Mouse (Mus musculus) ES-E14 (cell line): Measurements from ENCODE around the gene Rnf220. TPM values are rescaled to one million over a fixed set of nuclear protein-coding genes. Genes with fewer than 3 reads are reported as not detected.

ENCODE experiments used
- DNase-seq: peaks from one replicate; pipeline ENCODE4 v3.0.0-alpha.2; 2013; ENCODE audit warnings: low read depth, low spot score
- H3K27ac ChIP-seq: 2 replicates; pipeline ENCODE4 v1.5.1; 2012; ENCODE audit warnings: low read depth, mild to moderate bottlenecking, low read length, moderate library complexity, mixed read lengths; ENCODE audit not compliant: poor library complexity, insufficient read depth, severe bottlenecking
- H3K36me3 ChIP-seq: 2 replicates; pipeline ENCODE4 v1.6.1; 2012; ENCODE audit warnings: mild to moderate bottlenecking, low read length, moderate library complexity, mixed read lengths; ENCODE audit not compliant: control insufficient read depth, poor library complexity, insufficient read depth, severe bottlenecking
- H3K4me1 ChIP-seq, 2 experiments: fragments of 150-350 bp in 1 of 2; sonication (generic) in 1 of 2; 2 replicates each; pipeline ENCODE4 v1.6.1; 2012; ENCODE audit warnings: low read length in 2 of 2, mild to moderate bottlenecking in 1 of 2, mixed read lengths in 1 of 2; ENCODE audit not compliant: control insufficient read depth in 2 of 2, insufficient read depth in 2 of 2, poor library complexity in 1 of 2
- H3K4me3 ChIP-seq, 2 experiments: fragments of 150-350 bp in 1 of 2; sonication (generic) in 1 of 2; 2 replicates each; pipeline ENCODE4 v1.5.1; 2012; ENCODE audit warnings: low read length in 2 of 2, low read depth in 1 of 2, mild to moderate bottlenecking in 1 of 2, mixed read lengths in 1 of 2; ENCODE audit not compliant: insufficient read depth in 1 of 2, poor library complexity in 1 of 2, severe bottlenecking in 1 of 2
- H3K9ac ChIP-seq: 2 replicates; pipeline ENCODE4 v1.6.1; 2012; ENCODE audit warnings: low read depth, mild to moderate bottlenecking, low read length, mixed read lengths; ENCODE audit not compliant: poor library complexity, insufficient read depth, severe bottlenecking
- H3K9me3 ChIP-seq: fragments of 150-350 bp; sonication (generic); 2 replicates; pipeline ENCODE4 v1.6.1; 2012; ENCODE audit warnings: low read depth, mild to moderate bottlenecking, low read length; ENCODE audit not compliant: control insufficient read depth, insufficient read depth
- CHD2 ChIP-seq: IDR thresholded peaks from 2 replicates; pipeline ENCODE4 v1.6.1; 2014; ENCODE audit warnings: mild to moderate bottlenecking, low read depth, low read length, inconsistent platforms
- HCFC1 ChIP-seq: IDR thresholded peaks from 2 replicates; pipeline ENCODE4 v1.6.1; 2012; ENCODE audit warnings: low read length, inconsistent platforms, borderline replicate concordance; ENCODE audit not compliant: insufficient read depth
- MAFK ChIP-seq: IDR thresholded peaks from 2 replicates; pipeline ENCODE4 v1.6.1; 2014; ENCODE audit warnings: mild to moderate bottlenecking, low read depth, low read length, inconsistent platforms; ENCODE audit not compliant: insufficient read depth
- ZC3H11A ChIP-seq: IDR thresholded peaks from 2 replicates; pipeline ENCODE4 v1.6.1; 2012; ENCODE audit warnings: low read depth, mild to moderate bottlenecking, inconsistent platforms, low read length, borderline replicate concordance
- ZNF384 ChIP-seq: IDR thresholded peaks from 2 replicates; pipeline ENCODE4 v1.6.1; 2012; ENCODE audit warnings: low read depth, low read length, inconsistent platforms
- in situ Hi-C, 2 experiments: fragments of 600-800 bp; cut with MboI; formaldehyde crosslinking; loops; one replicate each; pipeline ENCODE4 v1.15.1; 2025; ENCODE audit warnings: low sequenced_read_pairs in 2 of 2, inconsistent platforms in 1 of 2; ENCODE audit not compliant: unreplicated experiment in 2 of 2
- total RNA-seq: library from RNA; depleted of rRNA; stranded (reverse); fragments of 300-350 nt; gene quantifications from 2 replicates; pipeline ENCODE4 v1.2.3, GENCODE M21; 2012

The Rnf220 gene
- total RNA-seq, 1 experiment: 130 TPM

DNA sequence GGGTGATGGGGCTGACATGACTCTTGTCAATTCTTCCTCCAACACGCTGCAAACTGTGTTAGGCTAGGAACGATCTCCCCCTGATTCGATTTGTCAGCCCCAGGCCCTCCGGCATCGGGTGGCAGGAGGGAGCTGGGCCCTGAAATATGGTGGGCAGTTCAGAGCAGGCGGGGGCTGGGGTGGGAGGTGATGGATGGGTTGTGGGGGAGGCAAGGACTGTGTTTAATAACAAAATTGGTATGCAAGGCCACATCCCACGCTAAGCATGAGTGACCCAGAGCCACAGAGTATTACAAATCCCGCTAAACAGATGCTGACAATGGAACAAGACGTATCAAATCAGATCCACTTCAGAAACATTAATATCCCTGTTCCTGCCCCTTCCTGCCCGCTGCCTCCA, 196.9 kb downstream of the Rnf220 start:
- in situ Hi-C loops: loop anchor here in 1 of 2 experiments (25.0 kb wide), 1 partner anchor 212 kb away; no protein-coding TSS in a partner anchor
- H3K9ac ChIP-seq: no peak overlapping the region
- H3K4me1 ChIP-seq: peaks cover 3 to 24% of the 10 kb centered on the region in 2 experiments; a peak in 2 of 4 replicates
- H3K9me3 ChIP-seq: no peaks in the 10 kb centered on the region
- TF ChIP-seq HCFC1 (no peak), ZC3H11A (no peak), CHD2 (no peak), ZNF384 (no peak), MAFK (no peak)
- H3K36me3 ChIP-seq: no peaks in the 10 kb centered on the region
- DNase-seq: no peak
- H3K4me3 ChIP-seq: no peak overlapping the region
- no peak overlapping the region for H3K27ac ChIP-seq

DNA sequence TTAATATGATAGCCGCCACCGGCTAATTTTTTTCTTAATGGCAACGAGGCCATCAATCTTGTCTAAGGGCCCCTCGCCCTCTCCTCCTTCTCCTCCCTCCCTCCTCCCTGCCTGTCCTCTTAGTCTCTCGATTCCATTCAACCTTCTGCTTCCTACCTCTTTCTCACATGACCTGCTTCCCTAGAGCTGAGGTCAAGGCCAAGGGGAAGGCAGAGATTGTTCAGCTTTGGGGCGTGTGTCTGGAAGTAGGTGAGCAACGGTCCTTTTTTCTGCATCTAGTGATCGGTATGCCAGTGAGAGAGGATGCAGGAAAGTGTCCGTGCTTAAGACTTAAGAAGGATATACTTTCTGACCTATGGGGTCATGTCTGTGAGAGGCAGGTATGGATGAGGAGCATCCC, 199.0 kb downstream of the Rnf220 start:
- no peak overlapping the region for H3K4me3 ChIP-seq
- no peaks in the 10 kb centered on the region for H3K36me3 ChIP-seq
- no peak for TF ChIP-seq MAFK
- TF ChIP-seq ZNF384: no peak
- TF ChIP-seq CHD2: no peak
- no peak for TF ChIP-seq ZC3H11A
- TF ChIP-seq HCFC1: no peak
- DNase-seq: no peak
- H3K9ac ChIP-seq: no peak overlapping the region
- no peak overlapping the region for H3K27ac ChIP-seq
- peaks cover 0 to 17% of the 10 kb centered on the region in 2 experiments; a peak in 1 of 4 replicates for H3K4me1 ChIP-seq
- in situ Hi-C loops: no loop called here
- no peaks in the 10 kb centered on the region for H3K9me3 ChIP-seq

DNA sequence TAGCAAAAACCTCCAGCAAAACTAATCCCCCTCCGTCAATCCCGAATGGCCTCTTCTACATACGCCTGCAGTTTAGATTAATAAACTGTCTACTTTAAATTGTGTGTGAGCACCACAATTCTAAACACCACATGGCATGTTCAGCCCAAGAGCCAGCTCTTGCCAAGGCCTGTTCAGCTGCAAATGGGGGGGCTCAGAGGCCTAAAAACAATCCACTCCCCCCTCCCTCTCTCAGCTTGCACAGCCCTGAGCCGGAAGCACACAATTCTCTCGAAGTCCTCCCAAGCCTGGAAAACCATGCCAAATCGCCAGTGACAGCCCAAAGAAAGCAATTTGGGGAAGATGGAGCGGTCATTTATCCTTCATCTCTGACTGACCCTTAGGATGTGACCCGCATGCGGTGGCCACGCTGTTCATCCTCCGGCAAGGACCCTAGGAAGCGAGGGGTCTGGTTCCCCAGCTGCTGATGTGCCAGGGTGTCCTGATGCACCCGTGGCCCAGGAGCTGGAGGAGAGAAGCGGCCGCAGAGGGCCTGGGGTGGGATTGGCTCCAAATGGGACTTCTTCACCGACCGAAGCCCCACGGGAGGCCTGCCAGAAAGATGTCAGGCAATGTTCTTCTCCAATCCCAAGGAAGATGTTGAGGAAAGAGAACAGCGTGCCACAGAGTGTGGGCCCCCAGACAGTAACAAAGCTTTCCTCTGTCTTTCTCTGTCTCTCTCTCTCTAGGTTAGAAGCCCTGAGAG, 199.8 kb downstream of the Rnf220 start:
- no peak overlapping the region for H3K9ac ChIP-seq
- no peaks in the 10 kb centered on the region for H3K36me3 ChIP-seq

DNA sequence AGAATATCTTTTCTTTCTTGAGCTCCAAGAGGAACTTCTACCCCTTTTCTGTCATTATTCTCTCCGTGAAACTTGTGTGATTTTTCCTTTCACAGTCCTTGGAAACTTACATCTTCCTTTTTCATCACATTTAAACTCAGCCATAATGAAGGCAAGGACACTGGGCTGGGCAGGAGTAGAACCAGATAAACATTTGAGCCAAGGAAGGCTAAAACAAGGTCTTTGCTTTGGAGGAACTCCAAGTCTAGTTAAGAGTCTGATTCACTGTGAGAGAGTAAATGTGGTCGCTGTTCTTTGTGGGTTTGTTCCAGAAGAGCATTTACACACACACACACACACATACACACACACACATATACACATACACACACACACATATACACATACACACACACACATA, 205.2 kb downstream of the Rnf220 start:
- peaks cover 6 to 10% of the 10 kb centered on the region in 2 experiments; a peak in 3 of 4 replicates for H3K4me1 ChIP-seq
- in situ Hi-C loops: no loop called here
- H3K9me3 ChIP-seq: no peaks in the 10 kb centered on the region
- H3K9ac ChIP-seq: no peak overlapping the region
- no peak overlapping the region for H3K27ac ChIP-seq
- no peak for TF ChIP-seq CHD2
- no peak for TF ChIP-seq ZC3H11A
- TF ChIP-seq HCFC1: no peak
- no peak for TF ChIP-seq ZNF384
- TF ChIP-seq MAFK: no peak
- no peak overlapping the region for H3K4me3 ChIP-seq
- no peak for DNase-seq
- H3K36me3 ChIP-seq: peaks cover 15% of the 10 kb centered on the region

More for the DNA sequence above, 199.8 kb downstream of the Rnf220 start:
- in situ Hi-C loops: no loop called here
- DNase-seq: no peak
- Histone ChIP-seq H3K4me3 (no peak overlapping the region), H3K4me1 (peaks cover 0 to 13% of the 10 kb centered on the region in 2 experiments; a peak in 1 of 4 replicates), H3K9me3 (no peaks in the 10 kb centered on the region), H3K27ac (no peak overlapping the region)
- no peak for TF ChIP-seq HCFC1
- TF ChIP-seq ZC3H11A: no peak
- TF ChIP-seq ZNF384: no peak
- TF ChIP-seq MAFK: no peak
- TF ChIP-seq CHD2: no peak
